Mouse (Mus musculus): Measurements from ENCODE around the gene Tiam1. TPM values are rescaled to one million over a fixed set of nuclear protein-coding genes. Genes with fewer than 3 reads are reported as not detected.

Gene Tiam1
- total RNA-seq, 2 experiments from 2014 or later = 67.9 to 73.4 TPM

- DNase-seq (ENCODE audit: low spot score in 2 of 2) = no peak
Measured at GRCm38 (mm10) chr16:89922458-89922857, 221.1 kb downstream of the Tiam1 start.

GRCm38 (mm10) chr16:89921370-89921769 is 222.2 kb downstream of the Tiam1 start:
- DNase-seq (ENCODE audit: low spot score in 2 of 2) = no peak

- no peak for DNase-seq (ENCODE audit: low spot score in 2 of 2)
Measured at GRCm38 (mm10) chr16:89920417-89920816, 223.2 kb downstream of the Tiam1 start.

GRCm38 (mm10) chr16:89917404-89917803 is 226.2 kb downstream of the Tiam1 start:
- no peak for DNase-seq (ENCODE audit: low spot score in 2 of 2)

- no peak for DNase-seq (ENCODE audit: low spot score in 2 of 2)
Measured at GRCm38 (mm10) chr16:89914946-89915345, 228.6 kb downstream of the Tiam1 start.

GRCm38 (mm10) chr16:89912686-89913375 is 230.7 kb downstream of the Tiam1 start:
- DNase-seq (ENCODE audit: low spot score in 2 of 2) = no peak

GRCm38 (mm10) chr16:89909393-89910068 is 234.0 kb downstream of the Tiam1 start:
- DNase-seq (ENCODE audit: low spot score in 2 of 2) = no peak

- no peak for DNase-seq (ENCODE audit: low spot score in 2 of 2)
Measured at GRCm38 (mm10) chr16:89907651-89908050, 235.9 kb downstream of the Tiam1 start.

- no peak for DNase-seq (ENCODE audit: low spot score in 2 of 2)
Measured at GRCm38 (mm10) chr16:89906909-89907308, 236.7 kb downstream of the Tiam1 start.

- no peak for DNase-seq (ENCODE audit: low spot score in 2 of 2)
Measured at GRCm38 (mm10) chr16:89905730-89906305, 237.8 kb downstream of the Tiam1 start.

- no peak for DNase-seq (ENCODE audit: low spot score in 2 of 2)
Measured at GRCm38 (mm10) chr16:89904121-89904520, 239.4 kb downstream of the Tiam1 start.

- DNase-seq (ENCODE audit: low spot score in 2 of 2) = no peak
Measured at GRCm38 (mm10) chr16:89902578-89903304, 240.8 kb downstream of the Tiam1 start.

GRCm38 (mm10) chr16:89900681-89901080 is 242.9 kb downstream of the Tiam1 start:
- DNase-seq (ENCODE audit: low spot score in 2 of 2) = no peak

- DNase-seq (ENCODE audit: low spot score in 2 of 2) = no peak
Measured at GRCm38 (mm10) chr16:89899192-89899591, 244.4 kb downstream of the Tiam1 start.

- no peak for DNase-seq (ENCODE audit: low spot score in 2 of 2)
Measured at GRCm38 (mm10) chr16:89898299-89898625, 245.3 kb downstream of the Tiam1 start.

GRCm38 (mm10) chr16:89897547-89898298 is 245.8 kb downstream of the Tiam1 start:
- no peak for DNase-seq (ENCODE audit: low spot score in 2 of 2)

- no peak for DNase-seq (ENCODE audit: low spot score in 2 of 2)
Measured at GRCm38 (mm10) chr16:89896885-89897546, 246.6 kb downstream of the Tiam1 start.

- no peak for DNase-seq (ENCODE audit: low spot score in 2 of 2)
Measured at GRCm38 (mm10) chr16:89896392-89896791, 247.2 kb downstream of the Tiam1 start.

- no peak for DNase-seq (ENCODE audit: low spot score in 2 of 2)
Measured at GRCm38 (mm10) chr16:89895283-89895682, 248.3 kb downstream of the Tiam1 start.

- no peak for DNase-seq (ENCODE audit: low spot score in 2 of 2)
Measured at GRCm38 (mm10) chr16:89894816-89895215, 248.8 kb downstream of the Tiam1 start.

Data from adrenal gland, postnatal 4 days (tissue).